Mouse (Mus musculus): Measurements from ENCODE around the gene Galk1.

DNA sequence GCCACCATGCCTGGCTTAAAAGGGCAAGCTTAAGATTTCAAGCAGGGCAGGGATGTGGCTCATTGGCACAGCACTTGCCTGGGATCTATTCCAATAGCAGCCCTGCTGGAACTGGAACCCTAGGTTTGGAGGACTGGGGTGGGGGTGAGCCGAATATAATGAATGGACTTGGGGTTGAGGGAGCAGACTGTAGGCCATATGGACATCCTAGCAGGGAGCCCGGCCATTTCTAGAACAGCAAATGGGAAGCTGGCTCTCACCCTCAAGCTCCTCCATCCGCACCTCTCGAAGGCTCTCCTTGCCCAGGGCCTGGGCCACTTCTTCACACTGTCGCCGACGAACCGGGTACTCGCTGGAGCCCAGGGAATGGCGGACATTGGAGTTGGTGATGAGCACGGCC lies 2.9 kb downstream of the Galk1 start:
- no peak for TF ChIP-seq EP300 (optimal IDR thresholded peaks at IDR 0.05)
- TF ChIP-seq CTCF (IDR thresholded peaks at IDR 0.05; ENCODE audit: low read depth), result no peak
